Mouse (Mus musculus) activated CD4-positive, CD25-positive, alpha-beta regulatory T cell, adult 4 months (primary cell): ENCODE data around the gene Cgnl1. TPM values are rescaled to one million over a fixed set of nuclear protein-coding genes. Genes with fewer than 3 reads are reported as not detected.

Experiments used
- ATAC-seq: one replicate; pipeline ENCODE4 v1.8.0; 2017
- polyA plus RNA-seq, 2 experiments: library from polyadenylated mRNA; unstranded; fragments of 100-300 nt; shearing (Covaris generic); gene quantifications; one replicate each; pipeline ENCODE4 v1.2.1; 2017

The Cgnl1 gene
- polyA plus RNA-seq, 2 experiments from 2014 or later: not detected

- ATAC-seq: no peak
Measured at GRCm38 (mm10) chr9:71766306-71766705, 5.1 kb downstream of the Cgnl1 start.

GRCm38 (mm10) chr9:71764551-71764950, 6.9 kb downstream of the Cgnl1 start:
- no peak for ATAC-seq

GRCm38 (mm10) chr9:71763273-71763672, 8.1 kb downstream of the Cgnl1 start:
- no peak for ATAC-seq

DNA sequence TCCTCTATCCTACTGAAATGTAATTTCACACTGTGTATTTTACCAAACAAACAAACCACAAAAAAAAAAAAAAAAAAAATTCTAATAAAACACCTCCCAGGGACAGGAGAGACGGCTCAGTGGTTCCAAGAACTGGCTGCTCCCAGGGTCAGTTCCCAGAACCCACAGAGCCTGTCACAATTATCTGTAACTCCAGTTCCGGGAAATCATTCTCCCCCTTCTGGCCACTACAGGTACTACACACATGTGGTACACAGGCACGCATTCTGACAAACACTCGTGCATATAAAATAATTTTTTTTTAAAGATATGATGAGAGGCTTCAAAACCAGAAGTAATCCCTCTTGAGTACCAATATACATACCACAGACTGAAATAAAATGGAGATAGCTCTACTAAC, 9.7 kb downstream of the Cgnl1 start:
- ATAC-seq: no peak

- no peak for ATAC-seq
Measured at GRCm38 (mm10) chr9:71760518-71761141, 10.8 kb downstream of the Cgnl1 start.

- no peak for ATAC-seq
Measured at GRCm38 (mm10) chr9:71759893-71760292, 11.5 kb downstream of the Cgnl1 start.

DNA sequence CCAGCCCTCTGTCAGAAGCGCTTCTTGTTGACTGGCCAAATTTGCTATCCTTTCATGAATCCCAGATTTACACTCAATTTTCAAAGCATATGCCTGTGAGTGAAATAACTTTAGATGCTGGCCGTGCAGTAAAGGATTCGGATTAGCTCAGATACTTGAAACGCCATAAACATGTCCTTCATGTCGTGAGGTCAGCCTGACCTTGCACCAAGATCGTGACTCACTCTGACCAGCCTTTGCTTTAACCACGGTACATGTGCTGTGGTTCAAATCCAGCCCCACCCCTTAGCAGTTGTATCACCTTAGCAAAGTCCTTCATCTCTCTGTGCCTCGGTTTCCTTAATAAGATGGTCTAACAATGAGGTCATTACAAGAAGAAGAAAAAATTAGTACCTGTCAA, 14.0 kb downstream of the Cgnl1 start:
- no peak for ATAC-seq

GRCm38 (mm10) chr9:71756916-71757315, 14.5 kb downstream of the Cgnl1 start:
- ATAC-seq: no peak

DNA sequence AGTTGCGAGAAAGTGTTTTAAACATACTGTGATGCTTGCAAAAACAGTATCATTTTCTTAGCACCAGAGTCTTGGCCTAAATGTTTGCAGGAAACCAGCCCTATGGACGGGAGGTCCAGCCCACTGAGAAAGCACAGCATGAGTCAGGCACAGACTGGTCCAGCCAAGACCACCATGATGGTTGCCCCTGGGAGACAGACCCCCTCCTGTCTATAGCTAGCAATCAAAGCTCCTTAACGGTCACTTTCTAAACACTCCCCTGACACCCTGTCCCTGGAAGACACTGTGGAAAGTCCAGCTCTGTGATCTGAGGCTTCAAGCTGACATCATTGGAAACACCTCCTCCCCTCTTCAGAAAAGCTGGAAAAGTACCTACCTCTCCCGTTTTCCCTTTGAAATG, 17.4 kb downstream of the Cgnl1 start:
- no peak for ATAC-seq

DNA sequence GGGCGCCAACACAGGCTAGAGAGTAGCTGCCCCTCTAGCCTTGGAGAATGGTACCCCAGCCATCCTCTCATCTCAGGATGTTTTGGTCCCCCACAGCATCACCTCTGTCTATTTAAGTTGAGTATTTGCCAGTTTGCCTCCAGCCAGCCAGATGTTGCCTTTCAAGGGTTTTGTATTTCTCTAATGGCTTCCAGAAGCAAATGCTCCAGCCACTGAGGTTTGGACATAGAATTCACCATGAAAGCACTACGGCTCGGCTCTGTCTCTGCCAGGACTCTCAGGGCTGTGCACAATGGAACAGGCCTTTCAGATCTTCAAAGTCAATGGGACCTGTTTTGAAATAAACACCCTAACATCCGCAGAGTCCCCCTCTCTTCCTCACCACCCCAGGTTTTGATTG, 17.9 kb downstream of the Cgnl1 start:
- no peak for ATAC-seq

- ATAC-seq: no peak
Measured at GRCm38 (mm10) chr9:71753117-71753516, 18.3 kb downstream of the Cgnl1 start.

DNA sequence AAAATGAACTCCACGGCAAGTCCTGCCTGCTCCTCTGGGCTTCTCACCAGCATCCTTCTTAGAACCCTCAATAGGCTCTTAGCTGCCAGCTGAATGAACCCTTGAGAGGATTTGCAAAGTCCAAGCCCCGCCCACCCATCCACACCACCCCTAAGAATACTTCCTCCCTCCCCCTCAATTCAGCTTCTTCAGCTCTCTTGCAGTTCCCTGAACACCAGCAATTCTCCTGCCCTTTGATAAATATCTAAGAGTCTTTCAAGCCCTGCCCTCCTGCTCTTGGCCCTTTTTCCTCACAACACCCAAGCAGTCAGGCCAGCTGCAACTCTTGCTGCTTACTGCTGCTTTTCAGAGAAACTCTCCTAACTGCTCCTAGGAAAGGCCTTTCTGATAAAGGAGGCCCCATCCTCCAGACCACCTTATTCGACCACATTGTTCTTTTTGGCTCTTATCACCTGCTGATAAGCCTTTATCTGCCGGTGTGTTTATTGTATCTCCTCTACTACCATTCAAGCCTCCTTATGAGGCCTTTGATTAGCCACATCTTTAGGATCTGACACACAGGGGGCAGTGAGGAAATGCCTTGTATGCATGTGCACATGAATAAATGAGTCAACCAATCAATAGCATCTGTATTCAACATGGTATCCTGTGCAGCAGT, 21.3 kb downstream of the Cgnl1 start:
- ATAC-seq: no peak

GRCm38 (mm10) chr9:71746405-71746804, 25.0 kb downstream of the Cgnl1 start:
- no peak for ATAC-seq

- ATAC-seq: no peak
Measured at GRCm38 (mm10) chr9:71738081-71738930, 33.1 kb downstream of the Cgnl1 start.

GRCm38 (mm10) chr9:71737257-71738023, 34.0 kb downstream of the Cgnl1 start:
- no peak for ATAC-seq

DNA sequence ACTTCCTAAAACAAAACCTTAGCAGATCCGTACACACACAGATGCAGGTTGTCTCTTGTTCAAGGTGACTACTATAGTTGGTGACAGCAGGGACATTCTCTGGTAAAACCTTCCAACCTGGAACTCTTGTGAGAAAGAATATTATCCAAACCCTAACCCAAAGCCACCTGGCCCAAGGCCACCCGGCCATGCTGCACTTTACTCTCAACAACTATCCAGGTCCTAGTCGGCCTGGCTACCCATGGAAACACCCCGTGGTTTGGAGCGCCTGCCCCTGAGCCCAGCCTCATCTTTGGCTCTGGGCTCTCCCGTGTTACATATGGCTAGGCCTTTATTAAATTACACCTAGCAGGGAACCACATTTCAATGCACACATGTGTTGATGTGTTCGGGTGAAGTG, 35.5 kb downstream of the Cgnl1 start:
- ATAC-seq: no peak

- no peak for ATAC-seq
Measured at GRCm38 (mm10) chr9:71733559-71733958, 37.8 kb downstream of the Cgnl1 start.

DNA sequence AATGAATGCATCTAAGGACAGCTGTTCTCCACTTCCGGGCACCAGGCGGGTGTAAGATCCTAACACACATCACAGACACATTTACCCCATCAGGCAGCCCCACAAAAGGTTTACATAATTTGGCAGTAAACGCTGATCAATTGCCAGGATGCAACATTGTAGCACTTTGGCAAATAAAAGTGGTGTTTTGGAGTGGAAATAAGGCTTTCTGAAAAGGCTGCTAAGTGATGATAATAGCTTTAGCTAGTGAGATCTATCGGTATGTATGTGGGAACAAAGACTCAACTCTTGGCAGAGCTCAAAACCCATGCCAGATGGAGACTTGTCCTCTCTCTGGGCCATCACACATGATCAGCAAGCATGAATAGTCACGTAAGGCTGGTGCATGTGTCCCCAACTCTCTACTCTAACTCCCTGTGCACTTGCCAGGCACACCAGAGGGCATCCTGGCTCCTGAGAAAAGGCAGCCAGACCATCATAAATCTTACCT, 42.5 kb downstream of the Cgnl1 start:
- ATAC-seq: no peak

- no peak for ATAC-seq
Measured at GRCm38 (mm10) chr9:71727233-71727632, 44.2 kb downstream of the Cgnl1 start.

GRCm38 (mm10) chr9:71726121-71726520, 45.3 kb downstream of the Cgnl1 start:
- ATAC-seq: no peak

GRCm38 (mm10) chr9:71722366-71722765, 49.0 kb downstream of the Cgnl1 start:
- ATAC-seq: no peak

GRCm38 (mm10) chr9:71716995-71717394, 54.4 kb downstream of the Cgnl1 start:
- no peak for ATAC-seq

- no peak for ATAC-seq
Measured at GRCm38 (mm10) chr9:71710776-71711175, 60.6 kb downstream of the Cgnl1 start.
